Mouse (Mus musculus) B cell, adult 2 months (primary cell): ENCODE results near the gene Glb1l2.
A peak's percentile ranks its signal among the peaks of the same experiment; 100 is the strongest.

Experiments used
- DNase-seq, 2 experiments: peaks; one replicate each; pipeline ENCODE4 v3.0.0; 2022

Gene Glb1l2

DNA sequence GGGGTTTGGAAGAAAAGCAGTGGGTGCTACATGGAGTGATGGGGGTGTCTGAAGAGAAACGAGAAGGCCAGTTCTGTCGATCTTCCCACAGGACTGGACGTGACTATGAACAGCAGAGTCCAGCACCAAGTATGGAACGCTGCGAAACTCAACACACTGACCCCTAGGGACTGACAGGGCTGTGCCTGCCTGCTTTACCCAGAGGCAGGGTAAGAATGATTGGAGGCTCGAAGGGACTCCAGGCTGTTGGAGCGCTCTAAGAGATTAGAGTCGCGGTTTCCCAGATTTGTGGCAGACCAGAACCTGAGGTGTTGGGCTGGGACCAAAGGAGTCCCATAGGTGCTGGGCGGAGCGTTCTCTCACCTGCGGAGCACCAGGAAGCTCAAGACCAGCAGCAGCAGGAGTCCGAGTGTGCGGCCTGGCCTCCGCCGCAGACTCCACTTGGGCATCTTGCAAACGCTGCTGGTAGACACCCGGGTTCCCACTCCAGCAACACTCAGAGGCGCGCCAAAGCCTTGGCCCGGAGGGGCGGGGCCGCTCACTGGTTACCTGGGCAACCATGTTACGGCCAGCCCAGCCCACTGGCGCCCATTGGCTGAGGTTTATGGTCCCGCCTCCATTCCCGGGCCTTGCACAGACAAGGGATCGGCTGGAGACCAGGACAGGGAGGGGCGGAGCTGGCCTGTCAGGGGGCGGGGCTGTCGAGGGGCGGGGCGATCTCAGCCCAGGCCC is at the start of gene Glb1l2:
TSS of gene Glb1l2 (minus strand) at position 534 of the 732 bp plus-strand sequence.
- DNase-seq: peak; percentile 1 to 3

DNA sequence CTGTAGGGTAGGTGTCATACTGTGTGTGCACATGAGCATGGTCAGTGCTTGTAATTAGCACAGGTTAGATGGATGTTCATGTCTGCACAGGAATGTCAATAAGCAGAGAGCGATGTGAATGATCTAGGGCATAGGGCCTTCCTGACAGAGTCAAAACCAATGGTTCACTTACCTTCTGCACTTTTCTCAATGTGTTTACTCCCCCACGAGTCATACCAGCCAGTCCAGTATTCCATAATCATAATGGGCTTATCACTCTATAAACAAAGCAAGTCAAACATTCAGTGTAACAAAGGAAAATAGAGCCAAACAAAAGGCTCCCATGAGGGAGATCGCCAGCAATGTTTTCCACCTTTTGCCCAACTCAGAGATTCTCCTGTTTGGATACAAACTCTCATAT is 24.8 kb upstream of the Glb1l2 start:
- DNase-seq: no peak

DNA sequence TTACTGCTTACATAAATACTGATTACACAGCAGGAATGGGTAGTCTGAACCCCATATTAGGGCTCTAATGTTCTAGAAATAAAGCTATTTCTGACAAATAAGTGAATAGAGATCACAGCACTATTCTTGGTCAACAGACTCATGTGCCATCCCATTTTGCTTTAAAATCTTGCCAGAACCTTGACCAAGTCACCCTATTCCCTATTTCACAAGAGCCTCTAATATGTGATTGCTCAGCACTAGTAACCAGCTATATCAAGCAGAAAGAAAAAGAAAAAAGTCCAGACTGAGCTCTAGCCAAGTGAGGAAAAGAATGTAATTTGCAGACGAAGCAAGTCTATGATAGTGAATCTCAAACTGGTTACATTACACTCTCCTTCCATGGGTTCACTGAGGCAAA is 13.7 kb upstream of the Glb1l2 start:
- no peak for DNase-seq

DNA sequence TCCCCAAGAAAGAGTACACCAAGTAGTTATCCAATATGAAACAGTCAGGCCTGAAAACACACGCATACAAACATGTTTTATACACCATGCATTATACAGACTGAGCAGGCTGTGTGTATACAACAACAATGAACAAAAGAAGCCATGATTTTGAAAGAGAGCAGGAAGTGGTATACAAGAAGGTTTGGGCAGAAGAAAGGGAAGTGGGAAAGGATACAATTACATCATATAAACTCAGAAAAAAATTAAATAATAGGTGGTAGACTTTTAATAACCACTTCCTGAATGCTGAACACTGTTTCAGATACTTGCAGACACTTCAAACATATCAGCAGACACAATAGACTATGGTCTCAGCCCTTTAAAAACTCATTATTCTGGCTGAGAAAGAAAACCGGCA is 2.5 kb upstream of the Glb1l2 start:
- DNase-seq: no peak

DNA sequence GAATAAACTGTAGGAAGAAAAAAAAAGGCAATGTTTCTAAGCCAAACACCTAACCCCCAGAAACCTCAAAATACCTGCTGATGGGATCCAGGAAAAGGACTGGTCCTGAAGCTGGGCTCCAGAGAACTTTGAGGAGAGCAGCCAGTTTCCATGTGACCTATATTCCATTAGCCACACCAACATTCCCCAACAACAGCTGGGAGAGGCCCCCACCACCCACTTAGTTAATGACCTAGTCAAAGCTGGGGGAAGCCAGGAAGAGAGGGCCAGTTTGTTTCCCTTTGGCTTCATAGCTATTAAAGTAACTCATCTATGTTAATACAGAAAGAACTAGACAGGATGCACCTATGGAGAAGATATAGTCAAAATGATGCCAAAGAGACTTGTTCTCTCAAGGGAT is 1.9 kb downstream of the Glb1l2 start:
- DNase-seq: no peak

DNA sequence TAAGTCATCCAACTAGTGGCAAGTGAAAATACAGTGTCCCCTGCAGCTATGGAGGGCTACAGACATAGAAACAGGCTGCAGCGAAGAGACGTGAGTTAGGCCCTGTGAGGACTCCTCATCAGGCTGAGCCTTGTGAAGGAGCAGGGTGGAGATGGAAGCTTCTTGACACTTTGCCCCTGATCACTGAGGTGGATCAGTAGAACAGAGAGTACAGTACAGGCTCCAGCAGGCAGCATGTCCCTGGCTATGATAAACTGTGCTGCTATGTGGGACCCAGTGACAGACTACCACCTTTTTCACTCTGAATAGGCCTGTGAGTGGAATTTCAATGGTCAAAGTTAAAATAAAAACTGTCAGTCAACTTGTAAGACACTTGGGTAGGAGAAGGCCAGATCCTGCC is 5.9 kb downstream of the Glb1l2 start:
- no peak for DNase-seq

DNA sequence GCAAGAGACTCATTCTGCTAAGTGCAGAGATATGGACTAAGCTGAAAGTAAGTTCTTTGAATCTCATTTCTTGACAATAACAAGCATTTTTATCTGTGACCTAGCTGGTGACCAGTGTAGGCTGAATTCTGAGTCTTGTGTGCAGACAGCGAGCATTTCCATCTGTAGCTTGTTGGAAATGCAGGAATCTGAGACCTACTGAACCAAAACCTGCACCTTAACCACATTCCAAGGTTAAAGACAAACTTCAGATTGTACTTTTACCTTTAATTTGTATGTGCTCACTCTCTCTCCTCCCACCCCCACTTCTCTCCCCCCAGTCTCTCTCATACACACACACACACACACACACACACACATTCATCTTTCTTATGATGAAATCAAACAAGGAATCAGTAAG is 7.5 kb downstream of the Glb1l2 start:
- DNase-seq: no peak

DNA sequence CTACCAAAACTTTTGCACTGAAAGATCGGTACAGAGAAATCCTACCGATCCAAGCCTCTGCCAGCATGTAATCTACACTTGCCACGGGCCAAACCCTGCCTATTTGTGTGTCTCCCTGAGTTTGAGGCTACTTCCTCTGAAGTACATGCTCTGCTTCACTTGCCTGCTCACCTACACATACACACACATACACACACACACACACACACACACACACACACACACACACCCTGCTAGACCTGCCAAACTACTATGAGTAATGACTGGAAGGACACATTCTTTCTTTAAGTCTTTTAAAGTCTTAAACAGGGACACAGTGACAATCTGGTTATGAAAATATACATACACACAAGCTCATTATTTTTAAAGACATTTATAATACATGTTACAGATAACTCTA is 8.1 kb downstream of the Glb1l2 start:
- no peak for DNase-seq

DNA sequence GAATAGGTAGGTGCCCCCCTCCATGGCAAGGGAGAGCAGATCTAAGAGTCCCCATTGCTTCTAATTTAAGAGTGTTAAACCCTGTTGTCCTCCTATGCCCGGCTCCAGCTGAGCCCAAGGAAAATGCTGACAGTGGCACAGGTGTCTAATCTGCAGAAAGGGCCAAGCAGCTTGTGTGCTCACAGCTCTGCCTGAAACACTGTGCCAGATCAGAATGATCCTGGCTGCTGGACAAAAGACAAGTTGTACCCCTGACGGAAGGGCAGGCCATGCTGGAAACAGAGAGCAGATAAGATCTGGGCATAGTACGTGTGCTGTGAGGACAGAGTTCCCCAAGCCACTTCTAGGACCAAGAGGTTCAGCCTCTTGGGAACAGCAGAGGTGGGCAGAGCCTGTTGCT is 13.4 kb downstream of the Glb1l2 start:
- DNase-seq: no peak

DNA sequence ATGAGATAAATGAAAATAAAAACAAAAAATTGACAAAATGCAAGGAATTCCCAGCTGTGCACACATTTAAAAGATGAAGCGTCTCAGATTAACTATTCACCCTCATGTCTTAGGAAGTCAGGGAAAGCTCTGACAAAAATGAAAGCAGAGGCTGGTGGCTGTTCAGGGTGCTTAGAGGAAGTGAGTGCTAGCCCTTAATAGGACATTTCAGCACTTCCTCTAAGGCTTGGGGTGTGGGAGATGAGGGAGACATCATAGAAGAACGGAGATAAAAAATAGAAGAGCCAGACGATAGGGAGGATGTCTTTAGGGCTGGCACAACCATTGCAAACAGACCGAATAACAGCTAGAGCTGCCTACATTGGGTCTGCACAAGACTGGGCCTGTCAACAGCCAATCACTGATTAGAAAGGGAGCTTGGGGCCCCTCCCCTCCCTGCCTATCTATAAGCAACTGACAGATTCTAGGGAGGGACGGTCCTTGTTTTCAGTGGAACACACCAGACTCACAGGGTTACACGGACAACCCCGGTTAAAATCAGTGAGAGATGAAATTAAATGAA is 22.8 kb downstream of the Glb1l2 start:
- DNase-seq: no peak

DNA sequence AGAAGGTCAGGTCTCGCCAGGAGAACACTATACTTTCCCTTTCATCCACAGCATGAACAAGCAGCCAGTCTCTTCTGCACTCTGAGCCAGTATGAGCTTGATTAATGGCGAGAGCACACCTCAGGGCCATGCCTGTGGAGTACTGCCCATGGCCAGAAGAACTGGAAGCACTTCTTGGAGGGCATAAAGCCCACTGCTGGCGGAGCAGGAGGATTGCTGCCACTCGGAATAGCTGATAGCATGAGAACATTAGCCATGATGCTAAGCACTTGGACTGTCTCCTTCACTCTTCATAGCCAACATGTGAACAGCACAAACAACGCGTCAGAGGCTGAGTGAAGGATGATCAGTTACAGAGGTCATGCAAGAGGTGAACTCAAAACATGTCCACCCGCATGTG is 27.8 kb downstream of the Glb1l2 start:
- DNase-seq: no peak

DNA sequence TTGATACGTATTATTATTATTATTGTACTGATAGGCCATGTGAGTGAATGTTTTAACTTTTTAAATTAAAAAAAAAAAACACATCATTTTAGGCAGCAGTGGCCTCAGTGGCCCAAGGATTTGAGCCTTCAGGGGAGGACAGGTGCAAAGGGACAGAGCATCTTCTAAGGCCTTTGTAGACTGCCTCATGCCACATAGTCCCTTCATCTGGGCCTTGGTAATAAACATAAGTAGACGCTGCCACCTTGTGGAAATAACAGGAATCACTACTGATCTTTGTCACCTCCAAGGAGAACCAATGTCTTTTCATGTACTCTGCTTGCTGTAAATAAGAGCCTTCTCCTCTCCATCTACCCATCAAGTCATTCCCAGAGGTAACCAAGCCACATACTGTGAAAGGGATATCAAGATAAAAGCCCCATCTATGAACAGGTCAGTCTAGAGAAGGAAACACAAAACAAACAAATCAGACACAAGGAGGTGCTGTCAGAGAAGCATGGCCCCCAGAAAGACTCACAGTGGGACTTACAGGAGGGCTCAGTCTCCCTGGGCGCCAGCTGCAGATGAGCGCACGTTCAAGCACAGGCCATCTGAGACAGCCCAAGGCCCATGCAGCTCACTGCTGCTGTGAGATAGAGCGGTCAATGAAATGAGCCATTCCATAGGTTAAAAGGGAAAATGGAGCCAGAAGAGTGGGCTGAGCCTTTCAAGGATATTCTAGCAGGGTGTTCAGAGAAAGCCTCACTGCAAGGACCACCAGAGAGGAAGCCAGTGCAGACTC is 30.0 kb downstream of the Glb1l2 start:
- DNase-seq: peak; percentile 5

DNA sequence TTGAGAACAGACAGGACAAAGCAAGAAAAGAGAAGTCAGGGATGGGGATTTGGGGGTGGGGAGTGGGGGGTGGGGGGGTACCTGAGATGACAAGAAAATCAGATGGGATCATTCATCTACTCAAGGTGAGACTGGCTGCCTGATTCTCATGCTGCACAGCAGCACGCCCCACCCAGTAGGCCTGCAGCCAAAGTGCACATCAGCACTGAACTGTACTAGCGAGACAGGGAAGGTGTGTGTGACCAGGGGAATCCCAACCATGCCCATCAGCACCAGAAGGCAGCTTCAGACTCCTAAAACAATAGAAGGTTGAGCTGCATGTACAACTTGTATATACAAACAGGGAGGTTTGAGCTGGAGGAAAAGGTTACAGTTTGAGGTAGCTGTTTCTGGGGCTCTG is 30.6 kb downstream of the Glb1l2 start:
- no peak for DNase-seq

DNA sequence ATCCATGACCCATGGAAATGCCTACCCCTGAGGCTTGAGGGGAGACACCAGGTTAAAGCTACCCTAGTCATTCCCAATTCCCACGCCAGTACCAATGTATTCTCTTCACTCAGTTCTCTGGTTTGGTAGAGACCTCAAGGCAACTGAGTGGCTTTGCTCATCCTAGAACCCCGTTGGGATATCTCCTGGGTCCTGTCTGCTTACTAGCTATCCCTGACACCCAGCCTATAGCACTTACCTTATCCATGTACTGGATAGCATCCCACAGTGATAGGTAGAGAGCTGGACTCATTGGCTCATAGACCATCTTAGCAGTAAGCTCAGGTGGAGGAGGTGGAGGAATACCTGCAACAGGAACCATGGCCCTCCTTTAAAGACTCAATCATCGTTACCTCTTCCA is 38.1 kb downstream of the Glb1l2 start:
- DNase-seq: no peak

DNA sequence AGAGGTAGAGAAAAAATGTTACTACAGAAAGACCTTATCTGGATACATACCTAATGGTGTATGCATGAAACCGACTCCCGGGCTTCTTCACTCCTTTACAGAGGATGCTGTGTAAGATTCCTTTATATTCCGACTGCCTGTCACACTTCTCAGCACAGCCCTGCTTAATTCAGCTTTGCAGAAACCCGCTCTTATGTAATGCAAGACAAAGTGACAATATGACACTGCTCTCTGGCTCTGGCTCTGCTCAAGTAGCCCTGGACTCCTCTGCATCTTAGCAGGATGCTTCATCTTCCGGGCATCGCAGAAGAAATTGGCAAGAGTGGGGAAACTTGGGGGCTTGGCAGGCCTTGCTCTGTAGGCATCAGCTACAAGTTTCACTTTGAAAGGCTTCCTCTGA is 43.8 kb downstream of the Glb1l2 start:
- DNase-seq: no peak

DNA sequence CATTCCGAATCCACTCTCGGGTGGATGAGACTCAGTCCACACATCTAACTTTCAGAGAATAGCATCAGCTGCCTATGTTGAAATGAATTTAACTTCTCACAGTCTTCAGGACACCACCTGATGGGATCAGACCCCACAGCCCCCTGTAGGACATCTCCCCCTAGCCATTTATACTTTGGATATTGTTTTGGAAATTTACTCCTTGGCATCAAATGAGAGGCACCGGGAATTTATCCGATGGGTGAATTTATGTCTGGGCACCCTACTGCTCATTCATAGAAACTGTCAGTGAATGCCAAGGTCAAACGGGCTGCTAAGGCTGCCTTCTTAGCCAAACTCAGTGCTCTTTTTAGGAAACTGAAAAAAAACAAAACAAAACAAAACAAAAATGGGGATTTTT is 45.7 kb downstream of the Glb1l2 start:
- no peak for DNase-seq

DNA sequence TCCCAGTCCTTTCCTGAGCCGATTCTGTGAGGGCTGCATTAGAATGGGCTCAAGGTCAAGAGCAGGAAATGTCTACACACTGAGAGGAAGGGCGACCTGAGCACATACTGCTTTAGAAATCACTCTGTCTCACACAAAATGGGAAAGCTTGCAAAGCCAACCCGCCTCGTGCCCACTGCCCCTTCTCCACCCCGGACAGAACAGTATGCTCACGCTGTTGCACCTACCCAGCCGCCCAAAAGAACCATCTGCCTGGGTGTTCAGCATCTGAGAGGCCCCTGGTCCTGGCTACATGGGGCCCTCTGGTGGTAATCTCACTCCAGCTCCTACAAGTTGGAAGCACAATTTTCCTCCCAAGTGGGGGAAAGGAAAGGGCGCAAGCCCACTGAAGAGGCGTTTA is 46.2 kb downstream of the Glb1l2 start:
- DNase-seq: no peak

DNA sequence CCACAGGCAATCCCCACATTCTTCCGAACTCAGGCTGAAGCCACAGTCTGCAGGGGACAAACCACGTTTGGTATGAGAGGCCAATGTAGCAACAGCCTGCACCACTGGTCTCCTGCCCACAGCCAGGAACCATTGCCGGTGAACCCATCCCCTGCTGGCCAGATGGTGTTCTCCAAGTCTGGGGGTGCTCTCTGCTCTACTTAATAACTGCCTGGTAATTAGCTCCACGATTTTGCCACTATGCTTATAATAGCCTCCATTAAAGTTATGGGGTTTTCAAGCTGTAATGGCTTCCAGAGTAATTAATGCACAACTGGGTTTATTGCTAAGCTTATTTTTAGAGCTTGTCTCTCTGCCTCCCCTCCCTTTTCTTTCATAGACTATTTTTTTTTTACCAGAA is 57.4 kb downstream of the Glb1l2 start:
- DNase-seq: no peak

DNA sequence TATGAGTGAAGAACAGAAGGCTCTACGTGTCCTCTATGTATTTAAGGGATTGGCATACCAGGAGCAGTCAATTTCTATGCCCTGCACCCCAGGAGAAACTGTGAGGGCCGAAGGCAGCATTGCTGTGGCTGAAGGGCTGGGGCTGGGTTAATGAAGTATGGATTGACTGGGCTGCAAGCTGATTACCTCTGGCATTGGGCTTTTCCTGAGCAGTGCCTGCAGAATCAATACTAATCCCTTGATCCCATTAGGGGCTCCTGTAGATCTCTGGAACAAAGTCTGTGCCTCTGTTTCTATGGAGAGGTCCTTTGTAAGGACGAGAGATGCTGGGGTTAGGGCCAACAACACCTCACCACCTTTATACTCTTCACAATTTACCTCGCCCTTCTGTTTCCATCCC is 59.1 kb downstream of the Glb1l2 start:
- no peak for DNase-seq

DNA sequence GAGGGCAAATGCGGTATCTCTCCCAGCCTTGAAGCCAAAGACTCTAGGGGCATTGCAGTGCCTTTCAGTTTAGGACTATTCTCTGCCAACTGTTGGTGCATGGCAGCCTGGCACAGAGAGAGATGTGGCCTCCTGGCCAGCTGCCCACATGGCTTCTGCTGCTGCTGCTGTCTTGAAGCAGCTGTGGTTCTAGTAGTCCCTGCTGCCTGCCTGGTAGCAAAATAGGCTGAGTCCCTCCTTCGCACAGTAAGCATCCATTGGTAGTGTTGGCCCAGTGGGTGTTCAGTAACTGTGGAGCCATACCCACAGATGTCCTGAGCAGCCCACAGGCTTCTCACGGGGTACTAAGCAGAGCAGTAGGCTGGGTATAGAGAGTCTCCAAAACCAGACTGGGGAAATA is 63.5 kb downstream of the Glb1l2 start:
- DNase-seq: no peak

DNA sequence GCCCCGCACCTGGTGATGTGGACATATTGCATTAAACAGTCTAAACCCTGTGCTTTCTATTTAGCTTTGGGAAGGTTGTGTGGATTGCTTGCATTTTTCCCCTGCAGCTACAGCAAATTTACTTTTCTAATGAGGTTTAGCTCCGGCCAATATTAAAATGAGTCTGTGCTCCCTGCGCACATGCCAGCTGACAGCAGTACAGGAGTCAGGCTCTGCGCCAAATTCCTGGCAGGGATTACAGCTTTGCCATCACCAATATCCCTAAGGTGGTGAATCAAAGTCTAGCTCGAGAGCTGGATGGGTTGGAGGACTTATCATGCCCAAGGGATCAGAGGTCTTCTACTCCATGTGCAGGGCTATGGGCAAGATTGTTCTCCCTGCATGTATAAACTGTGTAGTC is 69.2 kb downstream of the Glb1l2 start:
- DNase-seq: no peak

DNA sequence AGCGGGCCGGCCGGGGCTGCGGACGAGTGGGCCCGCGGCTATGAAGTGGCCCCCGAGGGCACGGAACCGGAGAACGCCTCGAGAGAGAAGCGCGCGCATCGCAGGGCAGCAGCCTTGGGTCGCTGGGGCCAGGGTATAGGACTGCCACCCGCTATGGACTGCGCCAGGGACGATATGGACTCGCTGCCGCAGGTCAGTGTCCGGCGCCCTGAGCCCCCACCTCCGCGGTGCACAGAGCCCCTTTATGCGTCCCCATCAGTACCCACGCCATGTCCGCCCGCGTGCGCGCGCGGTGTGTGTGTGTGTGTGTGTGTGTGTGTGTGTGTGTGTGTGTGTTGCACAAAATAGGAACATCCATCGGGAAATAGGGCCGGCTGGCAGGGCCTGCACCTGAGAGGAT is 72.3 kb downstream of the Glb1l2 start:
- no peak for DNase-seq

DNA sequence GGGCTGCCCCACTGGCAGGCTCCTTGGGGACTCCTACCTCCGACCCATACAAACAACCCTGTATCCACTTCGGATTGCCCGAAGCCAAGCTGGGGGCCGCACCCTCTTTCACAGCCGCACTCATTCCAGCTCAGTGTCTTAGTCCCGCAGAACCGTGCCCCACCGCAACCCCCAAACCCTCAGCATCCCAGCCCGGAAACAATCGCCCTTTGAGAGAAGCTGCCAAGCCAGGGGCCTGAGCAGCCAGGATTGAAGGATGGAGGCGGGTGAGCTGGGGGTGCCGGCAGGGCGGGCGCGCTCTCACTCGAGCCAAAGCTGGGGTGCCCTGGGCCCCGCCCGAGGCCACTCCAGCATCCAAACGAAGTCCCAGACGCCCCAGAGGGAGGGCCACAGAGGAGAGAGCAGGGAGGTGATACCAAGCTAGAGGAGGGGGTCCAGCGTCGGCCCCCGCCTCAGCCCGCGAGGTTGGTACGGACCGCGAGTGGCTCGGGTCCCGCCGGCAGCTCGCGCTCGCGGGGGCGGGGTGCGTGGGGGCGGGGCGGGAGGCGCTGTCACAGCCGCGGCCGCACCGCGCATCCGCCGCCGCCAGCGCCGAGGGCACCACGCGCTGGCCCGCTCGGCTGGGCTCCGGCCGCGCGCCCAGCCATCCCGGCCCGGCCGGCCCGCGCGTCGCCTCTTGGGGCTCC is 72.9 kb downstream of the Glb1l2 start, which contains the start of gene B3gat1:
TSS of gene B3gat1 (plus strand) at position 523 of the 686 bp plus-strand sequence.
- DNase-seq: no peak

DNA sequence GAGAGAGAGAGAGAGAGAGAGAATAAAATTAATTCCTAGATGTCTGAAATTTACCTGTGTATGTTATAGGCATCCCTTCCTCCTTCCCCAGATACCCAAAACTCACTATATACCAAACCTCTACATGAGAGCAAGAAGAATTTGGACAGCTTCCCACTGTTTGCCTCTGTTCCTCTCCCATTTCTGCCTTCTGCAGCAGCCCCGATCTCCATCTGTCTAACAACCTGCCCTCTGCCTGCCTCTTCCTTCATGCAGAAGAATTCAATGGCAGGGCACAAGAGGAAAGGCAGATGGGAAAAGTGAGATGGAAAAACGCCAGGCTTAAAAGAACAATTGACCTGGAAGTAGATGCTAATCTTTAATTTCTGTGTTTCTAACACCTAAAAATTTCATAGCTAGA is 77.7 kb downstream of the Glb1l2 start:
- DNase-seq: no peak
